Mouse (Mus musculus) inflammation-experienced regulatory T-cells, adult 6 months (primary cell): ENCODE results near the gene Npc1l1. TPM values are rescaled to one million over a fixed set of nuclear protein-coding genes. Genes with fewer than 3 reads are reported as not detected.

Experiments used
- ATAC-seq: one replicate; pipeline ENCODE4 v1.8.0; 2017
- polyA plus RNA-seq, 3 experiments: library from polyadenylated mRNA; unstranded; fragments of 100-300 nt; shearing (Covaris generic); gene quantifications; one replicate each; pipeline ENCODE4 v1.2.1; 2017

Npc1l1 gene
- polyA plus RNA-seq, 3 experiments from 2014 or later: not detected

- ATAC-seq: no peak
These were observed 68.4 kb downstream of the Npc1l1 start for GRCm38 (mm10) chr11:6161549-6161948.

Other genes with a start within 250 kb of the Npc1l1 start
- 10 to 100 TPM in 2 of 3 experiments, 1 to 10 TPM in 1; 5.3 to 16.7 (median 11.0) TPM for gene Camk2b, start 163.8 kb downstream of the Npc1l1 start, polyA plus RNA-seq
- not detected for gene A730071L15Rik, start 30.1 kb downstream of the Npc1l1 start, polyA plus RNA-seq
- 10 to 100 TPM; 26.7 to 38.8 (median 38.5) TPM for gene Nudcd3, start 29.7 kb downstream of the Npc1l1 start, polyA plus RNA-seq
- 100 to 1,000 TPM in 1 of 3 experiments, 10 to 100 TPM in 2; 58.0 to 107 (median 96.8) TPM for gene Ddx56, start 37.6 kb upstream of the Npc1l1 start, polyA plus RNA-seq
- 10 to 100 TPM; 53.4 to 93.7 (median 81.4) TPM for gene Tmed4, start 44.7 kb upstream of the Npc1l1 start, polyA plus RNA-seq
- 100 to 1,000 TPM; 132 to 161 (median 134) TPM for gene Ogdh, start 61.5 kb upstream of the Npc1l1 start, polyA plus RNA-seq
- 10 to 100 TPM; 40.6 to 60.2 (median 44.9) TPM for gene Zmiz2, start 158.9 kb upstream of the Npc1l1 start, polyA plus RNA-seq
- gene Ppia, start 185.3 kb upstream of the Npc1l1 start, polyA plus RNA-seq: 1,000 to 10,000 TPM; 2,486 to 3,282 (median 2,929) TPM
- 100 to 1,000 TPM; 131 to 311 (median 156) TPM for gene H2afv, start 214.3 kb upstream of the Npc1l1 start, polyA plus RNA-seq
- 10 to 100 TPM; 21.0 to 26.1 (median 23.7) TPM for gene Purb, start 245.8 kb upstream of the Npc1l1 start, polyA plus RNA-seq